Mouse (Mus musculus): Measurements from ENCODE around the gene Maff. TPM values are rescaled to one million over a fixed set of nuclear protein-coding genes. Genes with fewer than 3 reads are reported as not detected.

Maff gene
- polyA plus RNA-seq, 1 experiment from 2014 or later, result 0.84 TPM

DNA sequence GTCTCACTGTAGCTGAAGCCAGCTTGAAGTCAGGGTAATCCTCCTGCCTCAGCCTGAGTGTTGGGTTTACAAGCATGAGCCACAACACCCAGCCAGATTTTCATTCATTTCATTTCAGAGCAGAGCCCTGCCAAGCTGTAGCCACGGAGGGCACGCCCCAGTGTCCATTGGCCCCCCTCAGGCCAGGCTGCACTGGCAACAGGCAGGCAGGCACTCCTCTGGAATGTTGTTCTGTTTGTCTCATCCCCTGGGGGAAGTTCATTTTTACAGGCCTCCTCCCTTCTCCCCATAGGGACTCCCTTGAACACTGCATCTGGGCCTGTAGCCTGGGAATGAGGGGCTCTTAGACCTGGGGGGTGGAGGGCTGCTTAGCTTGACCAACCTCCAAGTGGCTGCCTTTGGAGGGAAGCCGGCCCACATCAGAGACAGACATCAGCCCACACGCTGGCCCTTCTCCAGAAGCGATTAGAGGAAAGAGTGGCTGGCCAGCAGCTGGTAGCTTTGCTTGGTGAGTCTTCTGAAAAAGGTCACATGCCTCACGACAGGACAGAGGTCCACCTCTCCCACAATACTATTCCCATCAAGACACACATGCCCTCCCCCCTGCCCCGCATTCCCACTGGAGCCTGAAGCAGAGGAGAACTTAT lies 45.1 kb downstream of the Maff start:
- no peaks in the 10 kb centered on the region for H3K9me3 ChIP-seq
- WGBS, result 45% methylated on average over 7 of the region's 7 CpGs
- no peak overlapping the region for H3K4me2 ChIP-seq
- H3K4me1 ChIP-seq (replicated peaks), result peaks cover 79% of the 10 kb centered on the region
- H3K27me3 ChIP-seq, result no peaks in the 10 kb centered on the region
- no peaks in the 10 kb centered on the region for H3K36me3 ChIP-seq
- H3K9ac ChIP-seq, result 0 out of 2 replicates have a peak overlapping the region, but pooled peaks have one; percentile 2
- no peak overlapping the region for H3K4me3 ChIP-seq
- ATAC-seq (ENCODE audit: low FRiP score), result no peak
- peak overlapping the region; percentile 49 for H3K27ac ChIP-seq

DNA sequence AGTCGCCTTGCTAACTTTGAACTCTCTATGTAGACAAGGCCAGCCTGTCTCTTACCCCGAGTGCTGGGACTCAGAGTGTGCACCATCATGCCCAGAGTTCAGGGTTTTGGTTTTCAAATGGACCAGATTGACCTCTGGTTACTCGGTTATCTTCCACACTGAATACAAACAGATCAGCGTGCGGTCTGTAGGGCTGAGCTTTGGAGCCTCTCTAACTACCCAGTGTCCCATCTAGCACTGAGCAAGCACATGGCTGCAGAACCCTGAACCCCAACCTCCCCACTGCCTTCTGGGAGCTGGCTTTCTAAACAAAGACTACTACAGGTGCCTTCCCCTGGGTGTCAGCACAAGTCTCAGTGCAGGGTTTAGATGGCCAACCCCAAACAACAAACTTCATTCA lies 46.1 kb downstream of the Maff start:
- H3K27ac ChIP-seq, result no peak overlapping the region
- H3K27me3 ChIP-seq, result no peaks in the 10 kb centered on the region
- no peak for ATAC-seq (ENCODE audit: low FRiP score)
- 88% methylated on average over 5 of the region's 5 CpGs for WGBS
- H3K9me3 ChIP-seq, result no peaks in the 10 kb centered on the region
- no peak overlapping the region for H3K4me2 ChIP-seq
- peaks cover 81% of the 10 kb centered on the region for H3K4me1 ChIP-seq (replicated peaks)
- no peak overlapping the region for H3K4me3 ChIP-seq
- peaks cover 2% of the 10 kb centered on the region for H3K36me3 ChIP-seq
- no peak overlapping the region for H3K9ac ChIP-seq

DNA sequence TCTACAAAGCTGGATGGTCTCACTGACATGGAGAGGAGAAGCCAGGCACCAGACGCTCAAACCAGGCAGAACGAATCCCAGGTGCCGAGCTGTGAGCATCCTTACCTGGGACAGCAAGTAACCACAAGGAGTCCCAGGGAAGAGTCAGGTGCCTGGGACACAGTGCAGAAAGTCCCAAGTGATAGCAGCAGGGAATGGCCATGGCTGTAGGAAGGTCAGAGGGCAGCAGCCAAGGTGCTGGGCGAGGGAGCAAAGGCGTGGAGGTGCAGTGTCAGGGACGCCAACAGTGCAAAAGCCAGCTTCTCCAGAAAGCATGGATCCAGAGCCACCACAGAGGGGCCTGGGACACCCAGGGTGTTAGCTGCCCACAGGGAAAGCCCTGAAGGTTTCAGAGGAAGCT lies 46.7 kb downstream of the Maff start:
- H3K9me3 ChIP-seq, result no peaks in the 10 kb centered on the region
- H3K4me2 ChIP-seq, result no peak overlapping the region
- H3K27me3 ChIP-seq, result no peaks in the 10 kb centered on the region
- peaks cover 76% of the 10 kb centered on the region for H3K4me1 ChIP-seq (replicated peaks)
- WGBS, result 83% methylated on average over 6 of the region's 6 CpGs
- ATAC-seq (ENCODE audit: low FRiP score), result no peak
- H3K36me3 ChIP-seq, result peaks cover 4% of the 10 kb centered on the region
- H3K4me3 ChIP-seq, result no peak overlapping the region
- 0 out of 2 replicates have a peak overlapping the region, but pooled peaks have one; percentile 5 for H3K27ac ChIP-seq
- H3K9ac ChIP-seq, result peak overlapping the region; percentile 30; the same call in 1 of the 2 replicates

DNA sequence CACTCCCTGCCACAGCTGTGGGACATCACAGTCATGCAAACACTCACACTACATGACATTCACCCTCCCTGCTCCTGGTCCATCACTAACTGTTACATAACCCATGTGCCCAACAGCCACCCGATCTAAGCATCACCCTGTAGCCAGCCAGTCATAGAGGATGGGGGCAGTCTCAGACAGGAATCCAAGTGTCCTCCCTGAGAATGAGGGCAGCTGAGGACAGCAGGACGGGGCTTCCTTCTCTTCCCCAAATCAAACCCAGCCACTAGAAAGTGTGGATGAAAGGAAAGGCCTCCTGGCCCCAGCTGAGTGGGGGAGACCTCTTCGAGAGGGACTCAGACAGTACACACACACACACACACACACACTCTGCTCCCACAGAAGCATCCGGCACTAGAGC lies 48.4 kb downstream of the Maff start:
- Histone ChIP-seq H3K9me3 (no peaks in the 10 kb centered on the region), H3K4me1 (replicated peaks) (peaks cover 69% of the 10 kb centered on the region), H3K9ac (no peak overlapping the region), H3K4me3 (no peak overlapping the region), H3K27me3 (no peaks in the 10 kb centered on the region), H3K27ac (no peak overlapping the region), H3K4me2 (no peak overlapping the region), H3K36me3 (peaks cover 4% of the 10 kb centered on the region)
- ATAC-seq (ENCODE audit: low FRiP score), result no peak
- 79% methylated on average over 4 of the region's 4 CpGs for WGBS

DNA sequence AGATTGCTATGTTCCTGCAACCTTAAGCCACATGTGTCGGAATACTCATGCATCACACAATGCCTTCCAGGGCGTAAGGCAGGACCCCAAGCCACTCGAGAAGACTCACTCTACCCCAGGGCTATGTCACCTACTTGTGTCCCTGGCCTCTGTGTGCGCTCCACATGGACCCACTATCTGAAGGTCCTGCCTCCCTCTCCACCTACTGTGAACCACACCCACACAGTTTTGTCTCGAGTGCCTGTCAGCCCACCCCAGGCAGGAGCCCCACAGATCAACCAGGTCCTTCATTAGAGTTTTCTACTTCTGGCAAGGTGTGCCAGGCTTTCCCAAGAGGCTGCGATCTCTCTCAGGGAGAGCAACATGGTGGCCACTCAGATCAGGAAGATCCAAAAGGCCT lies 48.9 kb downstream of the Maff start:
- Histone ChIP-seq H3K27me3 (no peaks in the 10 kb centered on the region), H3K9me3 (no peaks in the 10 kb centered on the region), H3K4me3 (no peak overlapping the region), H3K36me3 (peaks cover 4% of the 10 kb centered on the region), H3K9ac (no peak overlapping the region), H3K4me1 (replicated peaks) (peaks cover 70% of the 10 kb centered on the region), H3K4me2 (peak overlapping the region; percentile 11; the same call in 1 of the 2 replicates), H3K27ac (no peak overlapping the region)
- WGBS, result 89% methylated on average over 6 of the region's 6 CpGs
- no peak for ATAC-seq (ENCODE audit: low FRiP score)

DNA sequence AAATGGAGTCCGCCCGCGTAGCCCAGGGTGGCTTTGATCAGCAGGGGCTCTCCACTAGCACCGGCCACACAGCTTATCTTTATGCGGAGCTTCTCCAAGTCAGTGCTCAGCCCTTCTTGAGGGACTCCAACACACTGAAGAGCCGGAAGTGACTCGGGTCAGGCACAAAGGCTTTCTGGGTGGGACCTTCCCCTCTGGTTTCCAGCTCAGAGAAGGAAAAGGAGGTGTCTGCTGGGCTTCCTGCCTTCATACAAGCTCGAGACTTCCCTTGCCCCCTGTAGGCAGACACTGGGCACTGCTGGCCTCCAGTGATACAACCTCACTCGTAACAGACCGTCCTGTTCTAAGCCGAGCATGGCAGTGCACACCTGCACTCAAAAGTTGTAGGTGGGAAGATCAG lies 50.3 kb downstream of the Maff start:
- H3K27me3 ChIP-seq, result no peaks in the 10 kb centered on the region
- no peak overlapping the region for H3K9ac ChIP-seq
- no peak overlapping the region for H3K27ac ChIP-seq
- peaks cover 4% of the 10 kb centered on the region for H3K36me3 ChIP-seq
- H3K4me3 ChIP-seq, result no peak overlapping the region
- WGBS, result 86% methylated on average over 11 of the region's 11 CpGs
- peaks cover 71% of the 10 kb centered on the region for H3K4me1 ChIP-seq (replicated peaks)
- no peaks in the 10 kb centered on the region for H3K9me3 ChIP-seq
- no peak overlapping the region for H3K4me2 ChIP-seq
- ATAC-seq (ENCODE audit: low FRiP score), result no peak

DNA sequence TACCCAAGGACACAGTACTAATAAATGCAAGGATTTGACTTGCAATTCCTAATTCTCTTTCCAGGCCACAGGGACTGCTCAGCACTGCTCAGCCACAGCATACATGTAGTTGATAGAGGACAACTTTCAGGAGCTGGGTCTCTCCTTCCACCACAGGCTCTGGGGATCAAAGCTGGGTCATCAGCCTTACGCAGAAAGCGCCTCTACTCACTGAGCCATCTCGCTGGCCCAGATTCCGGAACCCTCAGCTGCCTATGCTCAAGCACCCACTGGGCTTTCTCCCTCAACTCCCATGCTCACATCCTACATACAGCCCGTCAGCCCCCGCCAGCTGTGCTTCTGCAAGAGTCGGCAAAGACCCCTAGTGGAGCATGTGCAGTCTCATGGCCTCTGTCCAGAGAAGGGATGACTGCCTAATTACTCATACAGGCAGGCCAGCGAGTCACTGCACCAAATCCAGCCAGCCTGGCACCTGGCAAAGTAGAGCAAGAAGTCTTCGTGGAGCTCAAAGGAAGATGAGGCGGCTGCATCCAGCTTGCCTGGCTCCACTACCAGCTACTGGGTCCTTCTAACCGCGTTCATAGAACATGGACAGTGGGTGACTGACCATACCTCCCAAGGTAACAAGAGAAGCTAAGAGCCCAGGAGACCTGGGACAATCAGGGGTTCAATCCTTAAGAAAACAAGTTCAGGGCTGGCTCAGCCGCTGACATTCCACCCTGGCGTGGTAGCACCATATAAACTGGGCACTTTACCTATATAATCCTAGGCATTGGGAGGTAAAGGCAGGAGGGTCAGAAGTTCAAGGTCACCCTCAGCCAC lies 53.0 kb downstream of the Maff start:
- no peak for ATAC-seq (ENCODE audit: low FRiP score)
- peaks cover 62% of the 10 kb centered on the region for H3K4me1 ChIP-seq (replicated peaks)
- H3K27me3 ChIP-seq, result peaks cover 5% of the 10 kb centered on the region
- 83% methylated on average over 14 of the region's 14 CpGs for WGBS
- no peaks in the 10 kb centered on the region for H3K9me3 ChIP-seq
- no peak overlapping the region for H3K27ac ChIP-seq
- no peak overlapping the region for H3K4me3 ChIP-seq
- peaks cover 4% of the 10 kb centered on the region for H3K36me3 ChIP-seq
- no peak overlapping the region for H3K9ac ChIP-seq
- H3K4me2 ChIP-seq, result no peak overlapping the region

DNA sequence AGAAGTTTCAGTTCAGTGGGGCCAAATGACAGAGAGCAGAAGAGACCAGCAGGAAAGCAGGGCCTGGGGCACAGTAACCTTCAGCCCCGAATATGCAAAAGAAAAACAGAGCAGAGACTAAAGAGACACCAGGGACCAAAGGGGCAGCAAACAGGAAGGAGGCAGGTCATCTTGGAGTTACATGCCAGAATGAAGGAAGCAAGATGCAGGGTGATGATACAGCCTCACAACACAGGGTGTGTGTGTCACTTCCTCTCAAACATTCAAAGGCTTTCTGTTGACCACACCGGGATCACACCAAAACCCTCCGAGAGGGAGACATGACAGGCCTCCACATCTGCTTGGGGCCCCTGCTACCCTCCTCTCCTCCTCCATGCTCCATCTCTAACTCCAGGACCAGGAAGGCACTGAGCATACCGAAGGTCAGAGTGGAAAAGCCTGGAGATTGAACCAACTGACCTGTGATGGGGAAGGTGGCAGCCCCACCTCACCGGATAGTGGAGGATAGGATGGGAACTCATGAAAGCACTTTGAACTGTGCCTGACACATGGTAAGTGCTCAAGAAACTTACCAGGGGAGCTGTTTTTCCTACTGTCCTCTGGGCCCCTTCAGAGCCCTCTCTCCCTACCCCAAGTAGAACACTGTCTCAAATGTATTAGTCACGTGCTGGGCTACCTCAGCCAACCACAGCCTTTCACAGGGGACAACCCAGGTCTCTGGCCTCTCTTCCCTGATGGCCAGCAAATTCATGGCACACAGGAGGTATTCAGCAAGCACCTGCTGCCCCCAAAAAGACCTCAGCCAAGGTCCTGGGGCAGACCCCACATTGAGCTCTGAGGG lies 53.9 kb downstream of the Maff start:
- peaks cover 4% of the 10 kb centered on the region for H3K36me3 ChIP-seq
- ATAC-seq (ENCODE audit: low FRiP score), result no peak
- peak overlapping the region; percentile 97 for H3K4me3 ChIP-seq
- H3K9ac ChIP-seq, result peak overlapping the region; percentile 97
- H3K4me2 ChIP-seq, result peak overlapping the region; percentile 94
- H3K9me3 ChIP-seq, result no peaks in the 10 kb centered on the region
- WGBS, result 71% methylated on average over 6 of the region's 6 CpGs
- peak overlapping the region; percentile 44; the same call in 1 of the 2 replicates for H3K27ac ChIP-seq
- peaks cover 9% of the 10 kb centered on the region for H3K27me3 ChIP-seq
- peaks cover 54% of the 10 kb centered on the region for H3K4me1 ChIP-seq (replicated peaks)

DNA sequence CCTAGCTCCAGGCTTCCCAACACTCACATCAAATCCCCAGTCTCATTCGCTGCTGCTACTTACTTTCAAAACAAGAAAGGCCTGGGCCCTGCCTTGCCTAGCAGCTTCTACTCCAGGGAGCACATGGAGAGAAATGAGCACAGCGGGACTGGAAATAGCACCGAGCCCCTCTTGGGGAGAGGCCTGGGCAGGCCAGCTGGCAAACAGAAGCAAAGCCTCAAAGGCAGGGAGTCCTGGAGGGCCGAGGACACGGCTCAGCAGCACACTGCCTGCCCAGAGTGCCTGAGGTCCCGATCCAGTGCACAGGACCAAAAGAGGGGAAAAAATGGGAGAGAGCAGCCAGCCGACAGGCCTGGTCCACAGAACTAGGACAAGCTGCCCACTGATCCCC lies 54.5 kb downstream of the Maff start:
- 48% methylated on average over 7 of the region's 7 CpGs for WGBS
- Histone ChIP-seq H3K4me3 (peak overlapping the region; percentile 97), H3K27ac (peak overlapping the region; percentile 44)

DNA sequence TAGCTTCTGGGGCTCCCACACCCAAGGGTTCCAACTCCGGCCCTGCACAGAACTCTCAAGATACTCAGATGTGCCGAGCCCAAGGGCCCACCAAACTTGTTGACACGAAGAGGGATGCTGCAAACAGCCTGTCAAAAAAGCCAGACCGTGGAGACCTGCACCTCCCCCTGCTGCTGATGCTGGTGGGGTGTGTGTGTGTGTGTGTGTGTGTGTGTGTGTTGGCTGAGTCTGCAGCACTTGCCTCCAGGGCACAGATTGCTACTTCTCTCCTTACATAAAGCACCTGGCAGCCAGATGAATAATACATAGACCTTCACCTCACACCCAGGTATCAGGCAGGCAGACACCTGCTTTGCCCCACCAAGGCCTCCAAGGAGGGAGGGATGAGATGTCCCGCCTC lies 55.8 kb downstream of the Maff start:
- H3K27ac ChIP-seq, result no peak overlapping the region; the same call in 1 of the 2 replicates

More for the DNA sequence above, 54.5 kb downstream of the Maff start:
- peaks cover 49% of the 10 kb centered on the region for H3K4me1 ChIP-seq (replicated peaks)
- no peak for ATAC-seq (ENCODE audit: low FRiP score)
- peaks cover 4% of the 10 kb centered on the region for H3K36me3 ChIP-seq
- H3K27me3 ChIP-seq, result peaks cover 11% of the 10 kb centered on the region
- H3K9me3 ChIP-seq, result no peaks in the 10 kb centered on the region
- peak overlapping the region; percentile 94 for H3K4me2 ChIP-seq
- peak overlapping the region; percentile 97 for H3K9ac ChIP-seq

DNA sequence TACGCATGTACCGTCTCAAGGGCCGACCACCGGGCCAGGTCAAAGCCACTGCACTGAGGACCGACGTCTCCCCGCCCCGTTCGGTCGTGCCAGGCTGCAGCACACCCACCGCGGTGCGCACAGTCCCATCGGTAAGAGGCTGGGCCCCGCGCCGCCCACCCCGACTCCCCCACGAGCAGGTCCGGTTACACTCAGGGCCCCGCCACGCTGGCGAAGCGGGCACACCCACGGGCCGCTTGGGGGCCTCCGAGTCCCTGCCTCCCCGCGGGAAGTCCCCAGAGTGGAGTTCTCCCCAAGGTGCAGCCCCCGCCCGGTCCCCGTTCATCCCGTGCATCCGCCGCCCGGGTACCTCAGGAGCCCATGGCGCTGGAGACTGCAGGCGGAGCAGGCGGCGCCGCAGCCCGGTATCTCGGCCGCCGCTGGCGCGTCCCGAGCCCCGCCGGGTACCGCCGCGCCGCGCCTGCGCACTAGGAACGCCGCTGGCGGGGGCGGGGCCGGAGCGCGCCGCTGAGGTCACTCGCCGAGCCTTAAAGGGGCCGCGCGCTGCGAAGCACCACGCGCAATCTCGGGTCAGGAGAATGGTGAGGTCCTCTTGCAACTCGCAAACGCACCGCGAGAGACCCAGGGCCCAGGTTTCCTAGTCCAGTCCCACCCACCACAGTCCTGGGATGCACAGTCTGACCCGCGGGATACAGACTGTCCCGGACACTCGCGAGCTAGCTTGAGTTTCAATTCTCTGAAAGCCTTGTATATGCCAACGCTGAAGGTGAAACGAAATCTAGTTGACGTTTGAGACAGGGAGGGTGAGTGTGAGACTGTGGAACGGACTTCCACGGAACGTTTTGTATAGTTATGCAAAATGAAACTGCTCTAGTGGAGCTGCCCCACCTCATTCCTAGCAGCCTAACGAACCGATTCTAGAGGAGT lies 56.7 kb downstream of the Maff start, which contains the start of gene Tmem184b:
TSS of gene Tmem184b (minus strand) at position 734 of the 927 bp plus-strand sequence.
- peak within 1 kb of the TSS; percentile 86 for H3K27ac ChIP-seq
- H3K4me1 ChIP-seq (replicated peaks), result peaks cover 46% of the 10 kb centered on the region
- peaks cover 14% of the 10 kb centered on the region for H3K27me3 ChIP-seq
- ATAC-seq (ENCODE audit: low FRiP score), result peak; percentile 87
- peak within 1 kb of the TSS; percentile 94 for H3K4me2 ChIP-seq
- WGBS, result under 1% methylated on average over 90 of the region's 90 CpGs
- H3K9ac ChIP-seq, result peak within 1 kb of the TSS; percentile 97
- peak within 1 kb of the TSS; percentile 97 for H3K4me3 ChIP-seq
- no peaks in the 10 kb centered on the region for H3K36me3 ChIP-seq
- no peaks in the 10 kb centered on the region for H3K9me3 ChIP-seq

More for the DNA sequence above, 55.8 kb downstream of the Maff start:
- Histone ChIP-seq H3K36me3 (peaks cover 4% of the 10 kb centered on the region; the same call in 1 of the 2 replicates), H3K4me3 (peak overlapping the region; percentile 97), H3K4me1 (replicated peaks) (peaks cover 46% of the 10 kb centered on the region), H3K4me2 (peak overlapping the region; percentile 94), H3K9me3 (no peaks in the 10 kb centered on the region), H3K9ac (peak overlapping the region; percentile 97), H3K27me3 (peaks cover 14% of the 10 kb centered on the region)
- 23% methylated on average over 5 of the region's 5 CpGs for WGBS
- no peak; the same call in 1 of the 2 replicates for ATAC-seq (ENCODE audit: low FRiP score)

Data from hindbrain, embryonic 13.5 days (tissue).